Mouse (Mus musculus) thymus, postnatal 10 days (tissue): ENCODE measurements around the gene Zfp936.
"Not testable (repeated sequence)": the region's sequence is repeated elsewhere in the genome, so short reads cannot be mapped to it uniquely, and the experiment has no call there.

Experiments
- DNase-seq, 2 experiments: peaks; one replicate each; pipeline ENCODE4 v3.0.0; 2021; ENCODE audit warnings: low spot score in 2 of 2

Zfp936 gene

GRCm38 (mm10) chr7:43113929-43114328, at the start of gene Zfp936:
TSS of gene Zfp936 (plus strand) at chr7:43114229.
- not testable (repeated sequence) for DNase-seq

- no peak for DNase-seq
Measured at GRCm38 (mm10) chr7:43077831-43078230, 36.2 kb upstream of the Zfp936 start.

- DNase-seq, result not testable (repeated sequence)
Measured at GRCm38 (mm10) chr7:43128691-43129090, 14.7 kb downstream of the Zfp936 start.

- not testable (repeated sequence) for DNase-seq
Measured at GRCm38 (mm10) chr7:43164121-43164520, 50.1 kb downstream of the Zfp936 start.

GRCm38 (mm10) chr7:43167101-43167500, 53.1 kb downstream of the Zfp936 start:
- DNase-seq, result not testable (repeated sequence)

GRCm38 (mm10) chr7:43167811-43168210, 53.8 kb downstream of the Zfp936 start:
- not testable (repeated sequence) for DNase-seq

- DNase-seq, result not testable (repeated sequence)
Measured at GRCm38 (mm10) chr7:43168212-43168611, 54.2 kb downstream of the Zfp936 start.

GRCm38 (mm10) chr7:43177003-43177702, 63.1 kb downstream of the Zfp936 start:
- DNase-seq, result no peak

GRCm38 (mm10) chr7:43213781-43214180, 99.8 kb downstream of the Zfp936 start:
- DNase-seq, result not testable (repeated sequence)
